Mouse (Mus musculus): ENCODE data around the gene a.
A peak's percentile ranks its signal among the peaks of the same experiment; 100 is the strongest.

The a gene

GRCm38 (mm10) chr2:154790656-154791483 lies at the start of gene a, which contains the start of gene Raly:
Gene a (plus strand): TSS chr2:154791402.
Gene Raly (plus strand): TSS chr2:154791096.
- DNase-seq = peak; percentile 100

- no peak for DNase-seq
Observed at GRCm38 (mm10) chr2:154742911-154743819, 48.0 kb upstream of the a start.

GRCm38 (mm10) chr2:154743915-154744314 lies 47.3 kb upstream of the a start:
- no peak for DNase-seq

- peak; percentile 20 for DNase-seq
Observed at GRCm38 (mm10) chr2:154748383-154748782, 42.8 kb upstream of the a start.

- no peak for DNase-seq
Observed at GRCm38 (mm10) chr2:154749046-154750036, 41.9 kb upstream of the a start.

- peak; percentile 21 for DNase-seq
Observed at GRCm38 (mm10) chr2:154751924-154752323, 39.3 kb upstream of the a start.

GRCm38 (mm10) chr2:154754068-154754560 lies 37.1 kb upstream of the a start:
- DNase-seq = no peak

- no peak for DNase-seq
Observed at GRCm38 (mm10) chr2:154755791-154756190, 35.4 kb upstream of the a start.

- no peak for DNase-seq
Observed at GRCm38 (mm10) chr2:154757691-154758090, 33.5 kb upstream of the a start.

- no peak for DNase-seq
Observed at GRCm38 (mm10) chr2:154758454-154758853, 32.7 kb upstream of the a start.

- peak; percentile 78 for DNase-seq
Observed at GRCm38 (mm10) chr2:154763226-154763625, 28.0 kb upstream of the a start.

GRCm38 (mm10) chr2:154764828-154765497 lies 26.2 kb upstream of the a start:
- peak; percentile 80 for DNase-seq

- peak; percentile 58 for DNase-seq
Observed at GRCm38 (mm10) chr2:154765554-154766008, 25.6 kb upstream of the a start.

- peak; percentile 32 for DNase-seq
Observed at GRCm38 (mm10) chr2:154767051-154767450, 24.2 kb upstream of the a start.

GRCm38 (mm10) chr2:154769930-154770329 lies 21.3 kb upstream of the a start, which contains the start of gene Gm14214:
Gene Gm14214 (minus strand): TSS chr2:154770030.
- no peak for DNase-seq

- no peak for DNase-seq
Observed at GRCm38 (mm10) chr2:154771604-154772003, 19.6 kb upstream of the a start.

GRCm38 (mm10) chr2:154774032-154774431 lies 17.2 kb upstream of the a start:
- DNase-seq = peak; percentile 70

GRCm38 (mm10) chr2:154776496-154776895 lies 14.7 kb upstream of the a start:
- no peak for DNase-seq

- DNase-seq = no peak
Observed at GRCm38 (mm10) chr2:154779648-154780047, 11.6 kb upstream of the a start.

GRCm38 (mm10) chr2:154782361-154782760 lies 8.8 kb upstream of the a start:
- DNase-seq = no peak
